Mouse (Mus musculus): ENCODE results near the gene Grik5.

Gene Grik5

DNA sequence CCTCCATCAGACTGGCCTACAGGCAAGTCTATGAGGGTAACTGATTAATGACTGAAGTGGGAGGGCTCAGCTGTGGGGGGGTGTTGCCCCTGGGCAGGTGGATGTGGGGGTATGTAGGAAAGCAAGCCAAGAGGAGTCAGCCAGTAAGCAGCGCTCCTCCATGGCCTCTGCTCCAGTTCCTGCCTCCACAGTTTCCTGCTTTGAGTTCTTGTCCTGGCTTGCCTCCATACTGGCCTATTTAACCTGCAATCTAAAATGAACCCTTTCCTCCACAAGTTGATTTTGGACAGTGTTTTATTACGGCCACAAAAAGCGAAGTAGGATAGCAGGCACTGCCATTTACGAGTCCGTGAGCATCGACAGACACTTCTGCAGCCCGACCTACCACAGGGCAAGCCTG, 4.8 kb downstream of the Grik5 start:
- TF ChIP-seq GATA4 (IDR thresholded peaks at IDR 0.05; ENCODE audit: insufficient replicate concordance, low read length) = no peak

DNA sequence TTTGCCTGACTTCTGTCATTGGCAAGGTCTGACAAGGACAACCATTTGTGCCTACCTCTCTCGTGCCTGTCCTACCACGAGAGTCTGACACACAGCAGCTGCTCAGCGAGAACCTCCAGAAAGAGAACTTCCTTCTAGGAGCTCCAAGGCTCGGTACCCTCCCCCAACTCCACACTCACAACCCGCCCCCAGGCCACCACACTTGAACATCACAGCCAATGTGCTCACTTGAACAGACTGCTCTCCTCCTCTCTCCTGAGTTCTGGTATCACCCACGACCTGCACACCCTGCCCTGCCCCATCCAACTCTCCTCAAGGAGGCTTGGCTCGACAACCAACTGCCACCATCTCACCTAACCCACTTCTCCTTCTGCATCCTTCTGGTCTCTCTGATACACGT, 8.2 kb downstream of the Grik5 start:
- TF ChIP-seq GATA4 (IDR thresholded peaks at IDR 0.05; ENCODE audit: insufficient replicate concordance, low read length) = no peak

DNA sequence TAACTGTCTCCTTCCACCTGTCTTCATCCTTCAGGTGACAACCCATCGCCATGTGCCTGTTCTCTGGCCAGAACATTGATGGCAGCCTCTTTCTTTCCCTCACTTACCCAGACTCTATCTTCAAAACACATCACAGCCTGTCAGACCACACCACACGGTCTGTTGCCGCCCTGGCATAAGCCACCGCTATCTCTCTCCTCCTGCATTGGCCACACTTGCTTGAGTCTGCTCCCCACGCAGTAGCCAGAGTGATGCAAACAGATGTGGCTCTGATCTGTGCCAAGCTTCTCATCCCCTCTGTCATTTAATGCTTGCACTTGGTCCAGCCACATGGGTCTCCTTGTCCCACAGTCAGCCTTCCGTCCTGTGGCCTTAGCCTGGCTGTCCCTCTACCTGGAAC, 8.8 kb downstream of the Grik5 start:
- no peak for TF ChIP-seq GATA4 (IDR thresholded peaks at IDR 0.05; ENCODE audit: insufficient replicate concordance, low read length)

DNA sequence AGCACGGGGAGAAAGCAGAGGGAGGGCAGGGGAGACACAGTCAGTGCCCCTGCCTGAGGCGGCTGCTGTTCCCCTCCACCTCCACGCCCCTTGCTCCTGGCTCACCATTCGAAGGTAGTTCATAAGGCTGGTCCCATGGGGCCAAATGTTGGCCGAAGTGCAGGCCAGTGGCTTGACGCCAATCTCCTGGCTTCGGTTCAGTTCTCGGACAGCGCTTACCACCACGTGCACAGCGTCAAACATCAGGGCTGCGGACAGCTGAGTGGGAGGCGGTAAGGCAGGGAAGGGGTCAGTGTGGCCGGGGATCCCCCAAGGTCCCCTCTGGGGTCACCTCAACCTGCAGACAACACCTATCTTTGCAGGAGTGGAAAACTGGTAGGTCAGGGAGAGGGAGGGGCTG, 13.3 kb downstream of the Grik5 start:
- TF ChIP-seq GATA4 (IDR thresholded peaks at IDR 0.05; ENCODE audit: insufficient replicate concordance, low read length) = no peak

DNA sequence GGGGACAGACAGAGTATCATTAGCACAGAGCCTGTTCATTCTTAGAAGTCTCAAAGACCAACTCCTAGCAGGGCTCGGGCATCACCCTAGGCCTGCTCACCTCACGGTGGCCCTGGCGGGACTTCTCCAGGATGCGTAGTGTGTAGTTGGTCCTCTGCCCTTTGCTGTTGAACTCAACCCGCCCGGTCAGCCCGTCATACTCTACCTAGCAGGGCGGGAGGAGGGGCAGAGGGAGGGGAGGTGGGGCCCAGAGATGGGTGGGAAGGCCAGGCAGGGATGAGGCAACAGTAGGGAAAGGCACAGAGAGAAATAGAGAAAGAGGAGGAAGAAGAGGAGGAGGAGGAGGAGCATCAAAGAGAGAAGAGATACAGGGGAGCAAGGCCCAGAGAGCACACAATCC, 13.8 kb downstream of the Grik5 start:
- TF ChIP-seq GATA4 (IDR thresholded peaks at IDR 0.05; ENCODE audit: insufficient replicate concordance, low read length) = no peak

DNA sequence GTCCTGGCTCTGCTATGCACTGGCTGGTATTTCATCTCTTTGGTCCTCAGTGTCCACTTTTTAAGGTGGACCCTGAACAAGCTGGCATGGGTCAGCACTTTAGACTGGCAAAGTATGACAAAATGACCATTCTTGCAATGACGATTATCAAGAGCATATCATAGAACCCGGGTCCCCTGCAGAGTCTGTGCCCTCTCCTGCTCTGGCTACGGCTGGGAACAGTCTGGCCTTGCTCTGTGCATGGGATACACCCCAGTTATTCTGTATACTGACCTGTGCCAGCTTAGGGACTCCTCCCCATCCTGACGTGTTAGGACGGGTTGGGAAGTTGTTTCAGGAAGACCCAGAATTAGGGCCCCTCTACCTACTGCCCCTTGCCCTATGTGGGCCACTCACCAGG, 14.3 kb downstream of the Grik5 start:
- no peak for TF ChIP-seq GATA4 (IDR thresholded peaks at IDR 0.05; ENCODE audit: insufficient replicate concordance, low read length)

DNA sequence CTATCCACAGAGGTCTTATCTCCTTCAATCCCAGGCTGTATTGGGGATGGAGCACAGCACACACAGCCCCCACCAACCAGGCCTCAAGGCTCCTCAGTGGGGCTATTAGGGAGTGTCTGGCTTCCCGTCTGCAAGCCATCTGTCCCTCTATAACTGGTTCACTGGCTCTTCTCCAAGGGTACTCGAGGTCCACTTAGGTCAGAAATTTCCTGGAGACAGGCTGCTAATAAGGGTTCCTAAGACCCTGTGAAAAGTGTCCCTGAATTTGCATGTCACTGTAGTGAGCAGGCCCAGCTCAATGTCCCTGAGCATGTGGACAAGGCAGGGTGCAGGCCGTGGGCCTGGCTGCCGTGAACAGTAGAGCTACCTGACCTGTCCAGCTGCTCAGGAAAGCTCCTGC, 15.2 kb downstream of the Grik5 start:
- no peak for TF ChIP-seq GATA4 (IDR thresholded peaks at IDR 0.05; ENCODE audit: insufficient replicate concordance, low read length)

DNA sequence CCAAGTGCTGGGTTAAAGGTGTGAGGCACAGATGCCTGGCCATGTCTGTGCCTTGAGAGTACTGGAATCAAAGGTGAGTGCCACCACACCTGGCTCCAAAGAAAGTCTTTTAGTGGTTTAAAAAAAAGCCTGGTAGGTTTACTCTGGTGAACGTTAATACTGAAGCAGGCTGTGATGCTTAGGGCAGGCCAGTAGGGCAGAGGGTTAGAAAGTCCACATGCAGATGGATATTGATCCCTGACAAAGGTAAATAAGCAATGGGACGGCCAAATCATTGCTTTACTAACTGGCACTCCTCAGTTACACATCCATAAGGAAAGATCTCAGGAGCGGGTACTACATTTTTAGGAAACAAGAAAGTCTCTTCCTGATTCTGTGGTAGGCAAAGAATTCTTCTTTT, 19.6 kb downstream of the Grik5 start:
- TF ChIP-seq GATA4 (IDR thresholded peaks at IDR 0.05; ENCODE audit: insufficient replicate concordance, low read length) = no peak

DNA sequence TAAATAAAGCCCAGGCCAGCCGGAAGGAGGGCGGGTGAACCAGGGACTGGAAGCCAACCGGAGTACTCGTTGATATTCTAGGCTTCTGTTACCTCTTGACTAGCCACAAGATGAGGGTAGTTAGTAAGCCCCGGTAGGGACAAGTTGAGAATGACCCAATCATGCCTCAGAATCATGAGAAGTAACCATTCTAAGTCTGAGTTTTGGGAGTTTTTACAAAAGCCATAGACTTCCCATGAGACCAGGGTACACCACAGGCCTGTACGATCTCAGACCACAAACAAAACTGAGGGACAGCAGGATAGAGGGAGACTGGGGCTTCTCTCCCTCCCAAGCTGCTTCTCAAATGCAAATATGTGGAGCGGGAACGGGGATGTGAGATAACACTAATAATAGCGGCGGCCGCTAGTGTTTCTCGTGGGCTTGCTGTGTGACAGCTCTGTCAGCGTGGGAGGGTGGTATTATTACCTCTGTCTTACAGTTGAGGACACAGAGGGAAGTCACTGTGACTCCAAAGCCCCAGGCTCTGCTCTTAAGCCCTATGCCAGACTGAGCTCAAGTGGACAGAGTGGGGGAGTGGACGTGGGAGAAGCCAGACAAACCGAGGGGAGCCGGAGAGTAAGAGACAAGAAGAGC, 22.7 kb downstream of the Grik5 start:
- TF ChIP-seq GATA4 (IDR thresholded peaks at IDR 0.05; ENCODE audit: insufficient replicate concordance, low read length) = no peak

DNA sequence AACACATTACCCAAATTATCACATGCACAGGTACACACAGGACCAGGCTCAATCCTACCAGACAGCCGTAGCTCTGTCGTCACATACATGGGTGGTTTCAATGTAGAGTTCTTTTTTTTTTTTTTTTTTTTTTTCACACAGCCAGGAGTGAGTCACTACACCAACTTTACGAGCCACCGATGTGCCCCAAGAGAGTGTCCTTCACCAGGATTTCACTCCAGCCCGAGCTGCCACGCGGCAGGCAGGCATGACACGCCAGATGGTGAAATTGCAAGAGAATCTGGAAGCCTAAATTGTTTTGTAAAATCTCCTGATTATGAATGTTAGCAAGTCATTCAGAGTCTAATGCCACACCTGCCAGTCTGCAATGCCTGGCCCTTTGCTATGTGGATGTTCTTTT, 24.8 kb downstream of the Grik5 start:
- TF ChIP-seq GATA4 (IDR thresholded peaks at IDR 0.05; ENCODE audit: insufficient replicate concordance, low read length) = no peak

DNA sequence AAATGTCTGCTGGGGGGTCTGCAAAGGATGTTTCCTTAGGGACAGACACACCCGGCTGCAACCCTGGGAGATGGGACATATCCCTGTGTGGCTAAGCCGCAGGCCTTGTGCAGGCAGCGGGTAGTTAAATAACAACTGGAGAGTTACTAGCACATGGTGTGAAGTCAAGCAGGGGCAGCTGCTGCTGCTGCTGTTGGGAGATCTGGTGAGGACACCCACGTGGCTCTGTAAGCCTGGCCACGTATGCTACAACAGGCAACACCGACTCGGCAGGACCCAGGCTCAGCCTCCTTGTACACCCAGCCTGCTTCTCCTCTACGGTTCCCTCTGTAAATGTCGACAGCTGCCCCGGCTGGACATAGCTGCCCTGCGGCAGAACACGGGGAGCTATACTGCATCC, 30.2 kb downstream of the Grik5 start:
- TF ChIP-seq GATA4 (IDR thresholded peaks at IDR 0.05; ENCODE audit: insufficient replicate concordance, low read length) = no peak

DNA sequence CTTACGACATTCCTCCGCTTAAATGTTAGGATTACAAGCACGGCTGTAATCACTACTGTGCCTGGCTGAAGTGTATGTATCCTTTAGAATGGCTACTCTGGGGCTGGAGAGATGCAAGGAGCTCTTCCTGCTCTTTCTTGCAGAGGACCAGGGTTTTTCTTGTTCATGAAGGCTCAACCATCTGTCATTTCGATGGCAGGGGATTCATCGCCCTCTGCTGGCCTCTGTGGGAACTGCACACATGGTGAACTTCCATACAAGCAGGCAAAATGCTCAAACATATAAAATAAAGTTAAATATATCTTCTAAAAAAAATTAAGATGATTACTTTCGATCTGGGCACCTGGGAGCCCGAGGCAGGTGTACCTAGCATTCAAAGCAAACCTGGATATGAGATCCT, 36.2 kb downstream of the Grik5 start:
- TF ChIP-seq GATA4 (IDR thresholded peaks at IDR 0.05; ENCODE audit: insufficient replicate concordance, low read length) = no peak

DNA sequence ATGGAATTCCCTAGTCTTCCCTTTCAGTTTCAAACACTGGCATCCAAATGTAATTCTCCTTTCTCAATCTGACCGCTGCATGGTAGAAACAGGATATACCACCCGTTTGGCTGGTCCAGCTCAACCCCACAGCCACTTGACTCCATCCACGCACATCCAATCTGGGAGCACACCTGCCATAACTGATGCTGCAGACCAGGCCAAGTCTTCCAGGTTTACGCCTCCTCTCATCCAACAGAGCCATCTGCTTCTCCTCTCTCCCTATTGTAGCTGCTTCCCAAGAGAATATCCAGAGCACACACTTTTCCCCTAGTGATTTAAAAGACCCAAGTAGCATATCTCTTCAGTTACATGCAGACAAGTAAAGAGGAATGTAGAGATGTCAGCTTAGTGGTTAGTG, 37.4 kb downstream of the Grik5 start:
- no peak for TF ChIP-seq GATA4 (IDR thresholded peaks at IDR 0.05; ENCODE audit: insufficient replicate concordance, low read length)

DNA sequence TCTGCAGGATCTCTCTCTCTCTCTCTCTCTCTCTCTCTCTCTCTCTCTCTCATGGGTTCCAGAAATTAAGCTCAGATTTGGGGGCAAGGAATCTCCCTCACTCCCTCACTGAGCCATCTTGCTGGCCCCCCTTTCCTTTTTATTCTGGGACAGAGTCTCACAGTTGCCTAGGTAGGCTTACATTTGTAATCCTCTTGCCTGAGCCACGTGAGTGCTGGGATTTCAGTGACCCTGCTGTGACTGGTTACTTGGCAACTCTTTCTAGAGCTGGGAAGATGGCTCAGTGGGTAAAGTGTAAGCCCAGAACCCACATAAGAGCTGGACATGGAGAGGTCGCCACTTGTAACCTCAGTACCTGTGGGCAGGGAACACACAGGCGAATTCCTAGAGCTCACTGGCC, 40.6 kb downstream of the Grik5 start:
- TF ChIP-seq GATA4 (IDR thresholded peaks at IDR 0.05; ENCODE audit: insufficient replicate concordance, low read length) = no peak

DNA sequence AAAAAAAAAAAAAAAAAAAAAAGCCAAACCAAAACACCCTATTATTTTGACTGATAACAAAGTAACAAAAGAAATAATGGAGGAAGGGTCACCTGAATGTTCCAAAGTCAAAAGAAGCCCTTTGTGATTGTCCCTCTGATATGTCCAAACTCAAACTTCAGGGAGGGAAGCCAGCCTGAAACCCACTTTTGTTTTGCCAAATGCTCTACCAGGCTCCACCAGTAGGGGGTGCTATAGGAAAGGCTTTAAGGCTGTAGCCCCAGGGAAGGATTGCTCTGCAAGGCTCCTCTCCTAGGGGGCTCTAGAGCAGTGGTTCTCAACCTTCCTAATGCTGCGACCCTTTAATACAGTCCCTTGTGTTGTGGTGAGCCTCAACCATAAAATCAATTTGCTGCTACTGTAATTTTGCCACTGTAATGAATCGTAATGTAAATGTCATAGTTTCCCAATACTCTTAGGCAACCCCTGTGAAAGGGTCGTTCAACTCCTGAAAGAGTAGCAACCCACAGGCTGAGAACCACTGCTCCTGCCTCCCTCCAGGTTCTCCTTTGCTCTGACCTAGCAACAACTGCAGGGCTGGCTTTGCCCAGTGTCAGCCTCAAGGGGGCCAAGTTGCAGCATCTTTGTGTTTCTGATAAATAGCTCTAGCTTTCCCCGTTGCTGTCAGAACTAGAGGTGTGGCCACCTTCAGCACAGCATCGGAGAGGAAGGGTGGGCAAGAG, 42.0 kb downstream of the Grik5 start:
- no peak for TF ChIP-seq GATA4 (IDR thresholded peaks at IDR 0.05; ENCODE audit: insufficient replicate concordance, low read length)

DNA sequence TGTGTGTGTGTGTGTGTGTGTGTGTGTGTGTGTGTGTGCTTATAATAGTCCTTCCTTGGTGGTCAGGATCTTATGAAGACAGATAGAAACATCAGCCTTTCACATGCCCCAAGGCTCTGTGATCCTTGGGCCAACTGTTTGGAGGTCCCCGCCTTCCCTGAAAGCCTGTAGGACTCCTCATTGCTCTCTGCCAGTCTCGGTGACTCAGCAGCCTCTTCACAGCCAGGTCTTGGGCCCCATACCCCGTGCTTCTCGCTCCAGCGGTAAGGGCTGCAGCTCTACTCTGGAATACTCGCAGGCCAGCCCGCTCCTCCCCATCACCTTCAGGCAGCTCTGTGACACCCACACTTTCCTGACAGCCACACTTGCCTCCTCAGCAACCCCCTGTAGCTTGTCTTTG, 45.7 kb downstream of the Grik5 start:
- no peak for TF ChIP-seq GATA4 (IDR thresholded peaks at IDR 0.05; ENCODE audit: insufficient replicate concordance, low read length)

DNA sequence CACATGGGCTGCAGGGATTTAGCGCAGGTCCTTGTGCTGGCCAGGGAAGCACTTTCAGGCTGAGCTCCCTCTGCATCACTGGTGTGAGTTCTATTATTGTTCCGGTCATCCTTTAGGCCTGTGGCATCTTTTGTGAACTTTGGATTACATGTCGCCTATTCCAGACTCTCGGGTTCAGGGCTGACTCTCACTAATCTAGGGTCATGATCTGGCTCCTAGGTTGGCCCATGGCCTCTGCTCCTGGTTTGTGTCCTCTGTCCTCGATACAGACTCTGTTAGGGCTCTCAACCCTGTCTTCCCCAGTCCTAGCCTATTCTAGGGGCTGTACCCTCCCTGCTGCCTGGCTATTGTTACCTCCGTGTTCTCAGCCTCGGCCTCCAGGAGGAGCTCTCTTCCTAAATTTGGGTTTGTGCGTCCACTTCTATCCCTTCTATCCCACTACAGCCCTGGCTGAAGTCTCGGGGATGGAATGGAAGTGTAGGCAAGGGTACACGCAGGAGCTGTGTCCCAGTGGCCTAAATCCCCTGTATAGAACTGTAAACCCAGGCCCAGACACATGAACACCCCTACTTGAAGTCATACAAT, 46.2 kb downstream of the Grik5 start:
- TF ChIP-seq GATA4 (IDR thresholded peaks at IDR 0.05; ENCODE audit: insufficient replicate concordance, low read length) = peak; percentile 68; the same call in 1 of the 2 replicates

Measured in liver, adult (tissue).